Mouse (Mus musculus) granulocyte monocyte progenitor cell, adult 5-6 weeks (primary cell): Measurements from ENCODE around the gene Npb. TPM values are rescaled to one million over a fixed set of nuclear protein-coding genes. Genes with fewer than 3 reads are reported as not detected.
"Not testable (repeated sequence)": the region's sequence is repeated elsewhere in the genome, so short reads cannot be mapped to it uniquely, and the experiment has no call there.

Experiments
- ATAC-seq: replicated peaks from 2 replicates; pipeline ENCODE4 v1.8.0; 2016; ENCODE audit warnings: mild to moderate bottlenecking, moderate TSS enrichment, inconsistent platforms; ENCODE audit not compliant: poor library complexity, severe bottlenecking
- total RNA-seq, 2 experiments: library from RNA; stranded (forward) in 1 of 2; stranded (reverse) in 1 of 2; fragments of 200-712, 200-1000 nt in 1 of 2; fragments of >200 nt in 1 of 2; fragmentation: Nextera tagmentation in 1 of 2; gene quantifications; 2 replicates each; pipeline ENCODE4 v1.2.3; 2014 to 2017

Npb gene
- total RNA-seq (2014; fragmentation: Nextera tagmentation) (not detected in 2 replicates), total RNA-seq (2017) (not detected in 2 replicates)

DNA sequence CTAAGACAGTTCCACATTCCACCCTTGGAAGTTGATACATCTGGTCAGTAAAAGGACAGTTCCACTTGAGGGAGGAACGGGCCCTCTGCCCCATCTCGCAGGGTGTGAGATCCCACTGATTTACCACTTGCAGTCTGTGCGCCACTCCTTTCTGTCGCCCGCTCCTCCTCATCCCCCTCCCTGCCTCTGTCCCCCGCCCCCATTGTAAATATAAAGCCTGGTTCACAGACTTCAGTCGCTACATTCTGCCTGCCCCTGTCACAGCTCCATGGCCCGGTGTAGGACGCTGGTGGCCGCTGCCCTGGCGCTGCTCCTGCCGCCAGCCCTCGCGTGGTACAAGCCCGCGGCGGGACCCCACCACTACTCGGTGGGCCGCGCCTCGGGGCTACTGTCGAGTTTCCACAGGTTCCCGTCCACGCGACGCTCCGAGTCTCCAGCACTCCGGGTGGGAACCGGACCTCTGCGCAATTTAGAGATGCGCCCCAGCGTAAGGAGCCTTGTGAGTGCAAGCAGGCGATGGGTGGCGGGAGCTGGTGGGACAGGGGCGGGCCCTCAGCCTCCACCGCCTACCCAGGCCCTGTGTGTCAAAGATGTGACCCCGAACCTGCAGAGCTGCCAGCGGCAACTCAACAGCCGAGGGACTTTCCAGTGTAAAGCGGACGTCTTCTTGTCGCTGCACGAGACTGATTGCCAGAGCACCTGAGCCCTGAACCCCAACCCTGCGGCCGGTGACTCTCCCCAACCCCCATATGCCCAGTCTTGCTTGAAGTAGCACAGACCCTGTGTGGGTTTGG is at the start of gene Npb:
Gene Npb (plus strand): TSS at position 237 of the 794 bp plus-strand sequence.
- ATAC-seq = no peak

DNA sequence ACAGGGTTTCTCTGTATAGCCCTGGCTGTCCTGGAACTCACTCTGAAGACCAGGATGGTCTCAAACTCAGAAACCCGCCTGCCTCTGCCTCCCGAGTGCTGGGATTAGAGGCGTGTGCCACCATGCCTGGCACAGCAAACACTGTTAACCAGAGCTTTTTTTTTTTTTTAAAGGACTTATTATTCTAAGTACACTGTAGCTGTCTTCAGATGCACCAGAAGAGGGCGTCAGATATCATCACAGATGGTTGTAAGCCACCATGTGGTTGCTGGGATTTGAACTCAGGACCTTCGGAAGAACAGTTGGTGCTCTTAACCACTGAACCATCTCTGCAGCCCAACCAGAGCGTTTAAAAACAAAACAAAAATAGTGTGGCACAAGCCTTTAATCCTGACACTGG is 49.4 kb upstream of the Npb start:
- ATAC-seq = not testable (repeated sequence)

DNA sequence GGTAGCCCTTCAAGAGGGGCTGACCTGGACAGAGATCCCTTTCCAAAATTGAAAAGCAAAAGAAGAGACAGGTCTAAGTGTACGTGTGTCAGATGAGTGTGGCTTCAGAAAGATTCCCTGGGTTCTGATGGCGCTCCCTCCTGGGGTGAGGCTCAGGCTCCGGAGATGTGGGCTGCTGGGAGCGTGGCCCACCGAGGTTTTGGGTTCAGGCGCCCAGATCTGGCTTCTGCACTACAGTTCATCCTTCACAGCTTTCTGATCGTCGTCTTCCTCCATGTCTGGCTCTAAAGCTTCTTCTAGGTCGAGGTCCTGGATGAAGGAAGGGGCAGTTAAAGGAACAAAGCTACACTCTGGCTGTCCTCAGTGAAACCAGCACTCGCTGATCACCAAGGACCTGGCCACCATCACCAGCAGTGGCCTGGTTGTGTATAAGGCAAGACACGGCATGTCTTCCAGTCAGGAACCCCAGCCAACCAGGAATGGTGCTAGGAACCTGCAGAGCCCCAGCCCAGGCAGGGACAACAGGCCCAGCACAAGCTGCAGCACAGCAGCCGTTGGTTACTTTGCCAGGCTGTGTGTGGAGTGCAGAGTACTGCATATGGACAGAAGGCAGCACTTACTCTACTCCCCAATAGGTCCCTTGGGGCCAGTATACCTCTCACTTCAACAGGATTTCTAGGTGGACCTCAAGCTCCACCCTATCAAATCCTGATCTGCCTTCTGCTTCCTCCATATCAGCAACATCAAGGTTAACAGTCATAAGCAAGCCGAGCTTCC is 47.1 kb upstream of the Npb start:
- no peak for ATAC-seq

DNA sequence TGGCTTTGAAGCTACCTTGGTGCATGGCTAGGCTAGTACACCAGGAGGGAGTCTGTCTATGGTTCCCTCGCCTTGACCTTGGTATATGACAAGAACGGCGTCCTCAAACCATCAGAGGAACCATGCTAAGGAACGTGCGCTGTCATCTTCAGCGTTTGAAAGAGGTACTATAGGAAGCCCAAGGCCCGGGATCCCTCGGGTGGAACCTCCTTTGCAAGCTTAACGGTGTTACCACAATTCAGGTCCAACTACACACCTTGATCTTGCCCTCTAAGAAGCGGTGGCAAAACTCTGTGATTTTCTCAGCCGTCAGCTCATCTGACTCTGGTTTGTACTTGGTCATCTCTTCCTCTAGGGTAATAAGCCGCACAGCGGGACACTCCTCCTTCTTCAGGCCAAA is 45.3 kb upstream of the Npb start:
- no peak for ATAC-seq

DNA sequence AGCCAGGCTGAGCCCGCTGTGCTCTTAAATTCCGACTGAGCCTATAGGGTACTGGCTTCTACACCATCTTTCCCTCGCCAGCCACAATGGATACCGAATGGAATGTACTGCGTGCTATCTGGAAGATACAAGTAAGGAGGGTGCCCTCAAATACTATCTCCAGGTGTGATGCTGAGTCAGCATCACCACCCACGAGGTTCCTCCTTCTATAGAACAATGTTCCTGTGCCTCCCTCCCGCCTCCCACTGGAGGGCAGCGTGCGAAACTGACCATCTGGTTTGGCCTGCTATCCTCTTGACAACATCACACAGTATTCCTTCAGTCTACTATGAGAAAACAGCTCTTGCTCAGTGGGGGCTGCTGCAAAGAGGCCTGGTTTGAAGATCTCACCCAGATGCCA is 43.2 kb upstream of the Npb start:
- ATAC-seq = no peak

DNA sequence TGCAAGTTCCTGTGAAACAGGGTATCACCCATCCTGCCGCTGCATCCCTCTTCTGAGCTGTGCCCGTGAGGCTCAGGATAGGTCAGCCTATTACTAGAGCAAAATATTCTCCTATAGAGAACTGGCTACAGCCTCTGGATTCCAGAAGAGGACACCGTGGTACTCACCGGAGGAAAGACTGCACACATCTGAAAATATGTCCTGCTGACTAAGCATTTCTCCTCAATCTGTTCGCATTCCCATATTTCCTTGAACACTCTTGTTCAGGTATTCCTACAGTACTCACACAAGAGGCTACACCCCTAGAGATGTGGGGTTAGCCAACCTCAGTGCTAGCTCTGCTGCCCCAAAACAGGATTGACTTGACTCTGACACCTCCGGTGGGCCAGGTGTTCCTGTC is 40.0 kb upstream of the Npb start:
- ATAC-seq = no peak

DNA sequence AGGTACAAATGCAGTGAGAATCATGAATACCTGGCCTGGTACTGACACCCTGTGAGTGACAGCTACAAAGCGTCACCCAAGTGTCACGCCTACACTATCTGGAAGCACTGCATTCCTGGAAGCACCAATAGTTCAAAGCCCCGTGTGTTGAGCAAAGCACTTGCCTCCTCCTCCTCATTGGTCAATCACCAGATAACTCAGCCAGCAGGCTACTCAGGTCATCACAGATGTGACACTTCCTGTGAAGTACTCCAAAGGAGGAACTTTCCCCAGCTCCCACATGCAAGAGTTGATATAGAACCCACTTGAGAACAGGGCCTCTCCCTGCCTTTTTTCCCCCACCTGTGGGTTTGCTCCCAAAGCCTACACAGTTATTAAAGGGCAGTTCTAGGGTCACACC is 37.2 kb upstream of the Npb start:
- peak; percentile 36 for ATAC-seq

DNA sequence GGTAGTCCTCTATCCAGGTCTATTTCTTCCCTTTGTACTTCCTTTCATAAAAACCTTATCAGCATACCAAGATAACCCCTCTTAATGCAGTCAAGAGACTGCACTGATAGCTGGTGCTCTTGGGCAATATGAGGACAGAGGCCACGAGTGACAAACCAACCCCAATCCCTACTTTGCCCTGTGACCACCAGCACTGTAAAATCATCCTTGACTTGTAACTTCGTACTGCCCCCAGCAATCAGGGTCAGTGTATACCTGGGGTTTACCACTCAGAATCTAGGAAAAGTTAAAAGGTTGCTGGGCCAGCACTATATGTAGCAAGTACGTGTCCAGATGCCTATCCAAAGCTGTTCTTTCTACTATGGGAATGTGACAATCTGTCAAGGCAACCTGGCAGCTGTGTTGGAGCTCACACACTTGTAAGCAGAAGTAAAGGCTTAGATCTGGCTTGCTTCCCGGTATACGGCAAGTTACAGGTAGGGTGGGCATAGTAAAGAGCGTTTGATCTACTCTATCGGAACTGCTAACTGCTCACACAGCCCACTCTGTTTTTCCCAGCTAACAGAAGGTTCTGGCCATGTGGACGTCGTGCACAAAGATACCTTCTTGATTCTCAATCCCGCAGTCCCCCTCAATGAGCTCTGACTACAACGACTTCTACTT is 36.4 kb upstream of the Npb start:
- no peak for ATAC-seq

DNA sequence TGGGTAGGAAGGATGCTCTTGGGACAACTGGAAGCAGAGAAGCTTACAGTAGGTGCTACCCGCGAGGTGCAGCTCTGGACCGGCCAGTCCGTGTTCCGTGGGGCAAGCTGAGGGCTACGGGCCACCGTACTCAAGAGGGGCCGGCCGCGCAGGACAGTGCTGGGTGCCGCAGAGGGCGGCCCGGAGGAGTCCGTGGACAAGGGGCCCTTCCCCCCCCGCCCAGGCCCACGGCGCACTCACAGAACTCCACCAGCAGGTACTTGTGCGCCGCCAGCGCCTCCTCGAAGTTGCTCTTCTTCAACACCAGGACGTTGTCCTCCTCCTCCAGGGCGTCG is 35.9 kb upstream of the Npb start:
- no peak for ATAC-seq

DNA sequence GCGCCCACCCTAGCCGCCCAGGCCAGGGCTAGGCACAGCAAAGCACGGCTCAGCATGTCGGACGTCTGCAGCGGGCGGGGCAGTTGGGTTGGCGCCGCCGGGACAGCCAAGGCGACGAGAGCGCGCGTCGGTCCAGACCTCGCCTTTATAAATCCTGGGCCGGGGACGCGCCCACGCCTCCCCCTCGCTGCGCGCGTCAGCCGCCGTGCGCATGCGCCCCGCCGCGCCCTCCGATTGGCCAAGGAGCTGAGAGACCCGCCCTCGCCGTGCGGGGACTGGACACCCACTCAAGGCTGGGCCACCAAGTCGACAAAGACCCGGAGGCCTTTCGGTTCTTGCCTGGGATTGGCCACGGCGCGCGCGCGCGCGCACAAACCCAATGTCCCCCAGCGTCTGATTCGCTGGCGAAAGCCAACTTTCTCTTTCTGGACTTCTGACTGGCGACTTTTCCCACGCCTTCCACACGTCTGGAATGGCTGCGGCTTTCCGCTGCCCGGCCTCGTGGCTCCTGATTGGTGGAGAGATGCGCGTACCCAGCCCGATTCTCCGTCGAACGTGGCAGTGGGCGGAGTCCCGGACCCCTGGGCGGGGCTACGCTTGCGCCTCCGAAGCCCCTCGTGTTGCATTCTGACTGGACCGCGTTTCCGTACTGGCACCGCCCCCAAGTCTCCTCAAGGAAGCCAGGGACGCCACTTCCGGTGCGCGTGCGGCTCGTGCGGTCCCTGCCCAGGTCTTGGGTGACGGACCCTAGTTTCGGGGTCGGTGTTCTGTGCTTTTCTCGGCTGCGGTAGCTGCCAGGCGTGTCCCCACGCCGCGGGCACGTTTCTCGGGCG is 35.3 kb upstream of the Npb start, which contains the start of gene P4hb:
Gene P4hb (minus strand): TSS at position 502 of the 833 bp plus-strand sequence.
- ATAC-seq = peak; percentile 72

DNA sequence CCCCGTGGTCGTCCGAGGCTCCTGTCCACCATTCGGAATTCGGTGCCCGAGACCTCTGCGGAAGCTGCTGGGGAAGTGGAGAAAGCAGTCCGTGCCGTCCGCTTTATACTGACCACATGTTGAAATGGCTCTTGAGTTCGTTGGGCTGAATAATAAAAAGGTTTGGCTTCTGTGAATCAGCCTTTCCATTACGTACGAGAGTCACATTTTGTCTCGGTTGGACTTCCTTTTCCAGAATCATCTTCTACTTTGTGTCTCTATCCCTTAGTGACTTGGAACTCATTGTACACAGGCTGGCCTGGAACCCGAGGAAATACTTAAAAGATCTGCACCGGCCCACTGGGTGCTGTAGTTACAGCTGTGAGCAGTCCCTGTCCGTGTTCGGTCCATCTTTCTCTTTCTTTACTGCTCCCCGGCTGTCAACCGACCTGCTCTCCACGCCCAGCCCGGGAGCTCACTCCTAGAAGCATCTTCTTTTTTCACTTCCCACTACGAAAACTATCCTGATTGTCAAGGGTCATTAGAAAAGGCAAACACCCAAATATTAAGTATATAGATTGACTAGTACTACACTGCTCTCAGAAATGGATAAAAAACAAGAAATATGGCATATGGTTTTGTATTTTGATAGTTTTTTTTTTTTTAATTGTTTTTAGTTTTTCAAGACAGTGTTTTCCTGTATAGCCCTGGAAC is 34.5 kb upstream of the Npb start:
- no peak for ATAC-seq

DNA sequence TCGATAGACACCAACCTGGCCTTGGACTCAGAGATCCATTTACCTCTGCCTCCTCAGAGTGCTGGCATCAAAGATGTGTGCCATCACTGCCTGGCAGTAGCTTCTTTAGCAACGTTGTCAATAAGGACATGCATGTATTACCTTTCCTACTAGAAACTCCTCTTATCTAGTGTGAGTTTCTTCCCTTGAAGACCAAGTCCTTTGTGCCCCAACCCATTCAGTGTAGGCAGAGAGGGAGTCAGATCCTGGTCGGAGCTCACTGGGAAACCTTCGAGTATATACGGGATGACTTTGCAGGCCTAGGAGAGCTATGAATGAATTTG is 34.0 kb upstream of the Npb start:
- ATAC-seq = no peak

DNA sequence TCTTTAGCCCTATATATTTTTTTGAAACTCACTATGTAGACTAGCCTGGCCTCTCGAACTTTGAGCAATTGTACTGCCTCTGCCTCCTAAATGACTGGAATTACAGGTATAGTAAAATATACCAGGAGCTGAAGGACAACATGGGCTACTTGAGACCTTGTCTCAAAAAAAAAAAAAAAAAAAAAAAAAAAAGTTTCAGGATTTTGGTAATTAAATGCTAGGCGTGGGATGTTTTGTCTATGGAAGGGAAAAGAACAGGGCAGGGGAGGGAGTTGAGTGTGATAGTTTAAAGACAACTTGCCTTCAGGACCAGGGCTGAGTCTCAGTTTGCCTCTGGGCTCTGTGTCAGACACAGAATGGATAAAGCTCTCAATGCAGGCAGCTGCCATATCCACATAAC is 33.2 kb upstream of the Npb start:
- no peak for ATAC-seq

DNA sequence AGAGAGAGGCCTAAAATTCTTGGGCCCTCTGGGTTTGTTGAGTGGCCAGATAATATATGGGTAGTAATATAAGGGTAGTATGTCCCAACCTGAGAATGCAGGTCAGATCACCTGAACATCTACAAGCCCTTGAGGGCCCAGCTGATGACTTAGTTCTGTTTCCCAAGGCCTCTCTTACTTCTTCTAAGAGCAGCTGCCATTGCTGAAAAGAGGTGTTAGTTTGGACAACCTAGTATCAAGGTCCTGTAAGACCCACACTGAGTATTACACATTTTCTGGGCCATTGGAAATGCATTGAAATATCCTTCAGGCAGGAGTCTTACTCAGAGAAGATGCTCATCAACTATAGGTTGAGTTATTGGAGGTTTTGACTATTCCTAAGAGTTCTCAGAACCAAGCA is 32.3 kb upstream of the Npb start:
- ATAC-seq = no peak

DNA sequence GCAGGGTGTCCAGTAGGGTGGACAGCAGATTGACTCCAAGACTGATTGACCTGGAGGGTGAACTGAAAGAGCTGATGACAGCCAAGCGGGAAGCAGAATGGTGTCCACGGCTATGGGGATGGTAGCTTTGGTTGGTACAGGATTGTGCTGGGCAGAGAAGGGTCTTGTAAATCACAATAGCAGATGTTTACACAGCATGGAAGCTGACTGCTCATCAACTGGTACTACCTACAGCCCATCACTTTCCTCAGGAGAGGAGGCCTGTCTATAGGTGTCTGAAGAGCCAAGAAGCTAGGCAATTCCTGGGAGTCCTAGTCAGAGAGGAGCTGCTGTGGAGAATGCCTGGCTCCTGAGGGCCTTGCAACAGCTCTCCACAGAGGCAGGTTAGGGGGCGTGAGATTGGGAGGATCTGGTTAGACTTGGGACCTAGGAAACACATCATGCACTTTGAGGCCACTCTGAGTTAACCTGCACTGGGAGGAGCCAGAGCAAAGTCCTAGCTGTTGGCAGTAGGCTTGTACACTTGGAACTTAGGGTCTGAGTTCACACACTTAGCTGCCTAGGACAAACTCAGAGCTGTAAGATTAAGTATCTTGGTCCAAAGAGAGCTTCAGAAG is 31.8 kb upstream of the Npb start:
- ATAC-seq = no peak

DNA sequence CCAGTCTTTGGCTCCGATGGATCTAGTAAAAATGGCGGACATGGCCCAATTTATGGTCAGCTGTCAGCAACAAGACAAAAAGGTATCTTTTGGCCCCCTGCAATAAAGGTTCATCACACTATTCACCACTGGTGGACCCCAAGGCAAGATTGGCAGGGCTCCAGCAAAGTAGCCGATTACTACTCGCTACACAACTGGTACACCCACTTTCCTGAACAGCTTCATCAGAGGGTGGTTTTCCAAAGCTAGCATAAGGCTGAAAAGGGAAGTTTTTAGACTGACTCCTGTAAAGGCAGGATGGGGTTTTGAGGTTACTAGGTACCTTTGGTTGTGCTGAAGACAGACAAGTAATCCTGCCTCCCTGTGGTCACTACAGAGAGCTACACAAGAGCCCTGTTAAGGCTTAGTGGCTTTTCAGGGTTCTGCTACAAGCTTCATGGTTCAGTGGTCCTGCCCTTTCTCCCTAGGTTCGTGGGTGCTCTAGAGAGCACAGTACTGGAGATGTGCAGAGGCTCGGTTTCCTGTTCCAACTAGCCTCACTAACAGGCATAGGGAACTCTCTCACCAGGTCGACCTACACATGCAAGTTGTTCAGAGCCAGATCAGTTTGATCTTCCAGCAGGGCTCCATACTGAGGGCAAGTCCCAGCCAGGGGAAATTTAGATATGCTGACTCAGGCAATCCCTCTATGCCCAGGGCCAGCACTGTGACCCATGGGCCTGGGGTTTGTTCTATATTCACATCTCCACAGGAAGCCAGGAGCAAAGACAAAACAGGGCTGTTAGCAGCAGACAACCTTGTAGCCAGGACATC is 30.9 kb upstream of the Npb start:
- ATAC-seq = no peak

DNA sequence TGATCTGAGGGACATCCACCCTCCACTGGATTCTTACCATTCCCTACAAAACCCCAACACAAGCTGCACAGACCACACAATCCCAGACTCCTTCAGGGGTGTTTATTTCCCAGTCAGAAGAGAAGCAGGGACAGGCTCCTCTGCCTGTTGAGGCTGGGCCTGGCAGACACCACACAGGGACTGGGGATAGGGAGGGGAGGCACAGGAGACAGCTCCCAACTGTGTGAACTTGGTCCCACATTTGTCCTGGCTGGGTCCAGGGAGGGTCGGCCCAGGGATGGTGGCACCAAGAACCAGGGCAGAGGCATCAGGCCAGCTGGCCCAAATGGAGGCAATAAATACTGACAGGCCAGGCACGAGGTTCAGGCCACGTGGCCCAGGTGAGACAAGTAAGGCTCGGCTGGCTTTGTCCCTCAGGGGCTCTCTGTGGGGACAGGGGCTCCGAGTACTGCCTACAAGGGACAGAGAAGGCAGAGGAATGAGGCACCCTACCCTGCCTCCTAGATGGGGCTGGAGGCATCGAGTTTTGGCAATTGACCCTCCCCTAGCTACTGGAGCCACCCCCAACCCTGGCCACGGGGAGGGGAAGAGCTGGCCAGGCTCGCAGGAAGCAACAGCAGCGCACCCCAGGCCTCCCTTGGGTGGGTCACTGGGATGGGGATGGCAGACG is 30.1 kb upstream of the Npb start:
- ATAC-seq = no peak

DNA sequence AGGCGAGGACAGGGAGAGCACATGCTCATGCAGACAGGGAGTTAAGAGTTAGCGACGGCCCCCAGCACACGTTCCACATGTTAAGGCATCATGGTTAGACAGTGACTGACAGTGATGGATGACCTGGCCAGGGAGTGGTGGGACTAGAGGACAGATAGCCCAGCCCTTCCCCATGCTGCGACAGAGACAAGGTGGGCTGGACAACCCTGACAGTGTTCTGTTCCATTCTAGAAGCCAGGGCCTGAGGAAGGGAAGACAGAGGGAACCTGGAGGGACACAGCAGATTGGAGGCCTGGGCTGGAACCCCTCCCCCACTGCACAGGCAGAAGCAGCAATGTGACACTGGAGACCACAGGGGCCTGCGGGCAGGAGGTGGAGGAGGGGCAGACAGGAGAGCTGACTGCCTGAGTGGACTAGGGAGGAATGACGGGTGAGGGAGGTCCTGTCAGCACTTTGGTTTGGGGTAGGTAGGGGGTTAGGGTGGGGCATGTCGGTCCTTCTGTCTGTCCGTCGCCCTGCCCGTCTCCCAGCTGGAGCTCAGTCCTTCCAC is 29.5 kb upstream of the Npb start:
- ATAC-seq = no peak
